Mouse (Mus musculus) splenic B cell, adult 2 months (primary cell): ENCODE measurements around the gene Lrrc34.

ENCODE experiments used
- DNase-seq: peaks from one replicate; pipeline ENCODE4 v3.0.0-alpha.2; 2011; ENCODE audit warnings: low read depth, low spot score
- H3K27me3 ChIP-seq: 2 replicates; pipeline ENCODE4 v1.6.1; 2012; ENCODE audit warnings: mild to moderate bottlenecking, low read length, moderate library complexity, mixed read lengths; ENCODE audit not compliant: control insufficient read depth, poor library complexity, insufficient read depth, severe bottlenecking
- H3K36me3 ChIP-seq: 2 replicates; pipeline ENCODE4 v1.6.1; 2012; ENCODE audit warnings: mild to moderate bottlenecking, low read length, moderate library complexity, mixed read lengths; ENCODE audit not compliant: control insufficient read depth, poor library complexity, insufficient read depth, severe bottlenecking

The Lrrc34 gene

DNA sequence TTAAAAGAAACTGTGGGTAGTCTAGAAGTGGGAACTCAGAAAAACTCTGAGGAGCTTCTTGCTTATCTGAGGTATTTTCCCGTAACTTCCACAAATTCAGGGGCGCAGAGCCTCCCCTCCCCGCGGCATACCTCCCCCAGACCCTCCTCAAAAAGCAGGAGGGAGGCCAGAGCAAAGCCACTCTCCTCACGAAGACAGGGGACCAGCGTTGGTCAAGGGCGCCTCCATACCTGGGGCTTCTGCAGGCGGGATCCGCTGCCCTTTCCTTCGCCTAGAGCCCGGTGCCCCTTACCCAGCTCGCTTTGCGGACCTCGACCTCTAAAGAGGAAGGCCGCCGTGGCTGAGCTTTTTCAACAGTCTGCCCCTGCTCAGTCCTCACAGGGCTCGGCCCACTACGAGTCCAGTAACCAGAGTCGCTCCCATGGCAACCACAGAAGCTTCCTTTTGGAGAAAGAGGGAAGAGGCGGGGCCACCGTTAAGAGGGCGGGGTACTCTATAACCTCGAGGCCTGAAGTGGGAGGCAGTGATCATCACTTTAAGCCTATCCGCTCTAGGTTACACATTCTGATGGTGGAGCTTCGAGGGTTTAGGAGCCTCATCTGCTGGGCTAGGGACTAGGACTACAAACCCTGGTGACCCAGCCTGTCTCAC lies at the start of gene Lrrc34:
Gene Lrrc34 (minus strand): TSS at position 430 of the 651 bp plus-strand sequence.
- peak; percentile 13 for DNase-seq
- Histone ChIP-seq H3K36me3 (no peaks in the 10 kb centered on the region), H3K27me3 (no peaks in the 10 kb centered on the region)

DNA sequence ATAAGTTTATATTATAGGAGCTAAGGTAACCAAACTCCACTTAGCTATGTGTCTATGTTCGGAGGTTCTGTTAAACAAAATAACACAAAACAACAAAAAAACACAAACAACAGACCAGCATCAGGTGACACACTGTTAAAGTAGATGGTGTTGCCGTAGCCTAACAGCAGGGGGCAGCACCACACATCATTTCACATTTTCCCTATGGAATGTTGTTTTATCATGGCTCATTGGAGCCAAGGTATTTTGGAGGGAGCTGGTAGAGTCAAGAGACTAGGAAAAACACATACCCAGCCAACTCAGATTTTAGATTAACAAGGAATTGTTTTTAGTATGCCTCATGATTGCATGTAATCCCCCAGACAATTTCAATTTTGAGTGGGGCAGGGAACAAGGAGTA lies 48.7 kb upstream of the Lrrc34 start:
- no peaks in the 10 kb centered on the region; the same call in 1 of the 2 replicates for H3K27me3 ChIP-seq
- DNase-seq = peak; percentile 23
- no peaks in the 10 kb centered on the region for H3K36me3 ChIP-seq

DNA sequence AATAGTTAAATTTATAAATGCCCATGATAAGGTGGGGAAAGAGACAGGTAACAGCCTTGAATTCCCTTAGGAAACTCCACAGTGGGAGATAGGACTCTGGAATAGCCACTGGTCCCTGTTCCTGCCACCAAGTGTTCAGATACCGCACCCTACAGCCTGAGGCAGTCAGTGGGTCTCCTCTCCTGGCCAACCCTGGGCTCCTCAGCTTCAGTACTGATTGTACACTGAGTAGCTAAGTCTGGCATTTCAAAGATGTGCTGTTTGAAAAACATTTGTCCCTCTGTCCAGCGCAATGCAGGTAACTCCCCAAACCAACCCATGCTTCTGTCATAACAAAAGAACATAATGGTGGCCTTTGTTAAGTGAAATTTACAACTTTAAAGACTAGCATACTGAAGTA lies 48.0 kb upstream of the Lrrc34 start:
- Histone ChIP-seq H3K27me3 (no peaks in the 10 kb centered on the region; the same call in 1 of the 2 replicates), H3K36me3 (no peaks in the 10 kb centered on the region)
- no peak for DNase-seq

DNA sequence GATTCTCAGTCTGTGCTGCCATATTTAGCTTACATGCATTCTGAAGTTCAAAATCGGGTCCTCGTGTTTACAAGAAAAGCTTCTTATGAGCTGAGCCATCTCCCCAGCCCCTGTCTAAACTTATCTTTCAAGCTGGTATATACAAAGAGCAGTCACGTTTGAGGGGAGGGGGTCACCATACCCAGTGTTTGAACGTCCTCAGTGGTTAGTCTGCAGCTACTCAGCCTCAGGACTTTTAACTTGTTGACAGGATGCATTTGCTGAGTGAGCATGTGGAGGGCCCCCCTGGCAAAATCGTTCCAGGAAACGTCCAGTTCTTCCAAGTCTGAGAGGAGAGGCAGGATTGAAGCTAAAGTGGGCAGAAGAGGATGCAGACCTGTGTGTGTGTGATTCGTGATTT lies 43.3 kb upstream of the Lrrc34 start:
- H3K27me3 ChIP-seq = no peaks in the 10 kb centered on the region; the same call in 1 of the 2 replicates
- no peak for DNase-seq
- H3K36me3 ChIP-seq = no peaks in the 10 kb centered on the region

DNA sequence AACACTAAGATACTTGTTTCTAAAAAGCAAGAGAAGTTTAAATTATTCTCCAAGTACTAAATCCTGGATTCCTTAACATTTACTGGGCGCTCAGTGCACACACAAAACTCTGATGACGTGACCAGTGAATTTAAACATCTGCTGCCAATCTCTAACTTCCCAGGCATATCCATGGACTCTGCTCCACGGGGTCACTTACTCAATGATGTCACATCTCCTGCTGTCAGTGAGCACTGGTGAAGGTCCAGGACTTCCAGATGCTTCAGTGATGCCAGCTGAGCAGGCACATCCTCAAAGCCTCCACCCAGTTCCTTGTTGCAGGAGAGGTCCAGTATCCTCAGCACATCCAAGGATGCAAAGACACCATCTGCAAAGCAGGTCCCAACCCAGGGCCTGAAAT lies 39.5 kb upstream of the Lrrc34 start:
- Histone ChIP-seq H3K27me3 (no peaks in the 10 kb centered on the region; the same call in 1 of the 2 replicates), H3K36me3 (no peaks in the 10 kb centered on the region)
- DNase-seq = no peak

DNA sequence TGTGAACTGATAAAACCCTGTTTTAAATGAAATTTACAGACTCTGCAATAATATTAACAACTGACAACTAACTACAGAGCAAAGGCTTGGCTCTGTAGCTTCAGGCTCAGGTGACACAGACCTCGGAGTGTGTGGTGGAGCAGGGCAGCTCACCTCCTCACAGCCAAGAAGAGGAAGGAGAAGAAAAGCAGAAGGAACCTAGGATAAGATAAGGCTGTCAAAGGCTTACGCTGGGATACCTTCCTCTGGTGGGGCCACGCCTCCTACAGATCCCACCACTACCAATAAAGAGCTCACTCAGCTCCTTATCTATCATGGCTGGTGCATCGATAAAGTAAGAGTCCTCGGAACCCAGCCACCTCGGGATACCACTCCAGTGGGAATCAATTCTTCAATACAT lies 35.5 kb upstream of the Lrrc34 start:
- Histone ChIP-seq H3K27me3 (no peaks in the 10 kb centered on the region; the same call in 1 of the 2 replicates), H3K36me3 (no peaks in the 10 kb centered on the region)
- no peak for DNase-seq

DNA sequence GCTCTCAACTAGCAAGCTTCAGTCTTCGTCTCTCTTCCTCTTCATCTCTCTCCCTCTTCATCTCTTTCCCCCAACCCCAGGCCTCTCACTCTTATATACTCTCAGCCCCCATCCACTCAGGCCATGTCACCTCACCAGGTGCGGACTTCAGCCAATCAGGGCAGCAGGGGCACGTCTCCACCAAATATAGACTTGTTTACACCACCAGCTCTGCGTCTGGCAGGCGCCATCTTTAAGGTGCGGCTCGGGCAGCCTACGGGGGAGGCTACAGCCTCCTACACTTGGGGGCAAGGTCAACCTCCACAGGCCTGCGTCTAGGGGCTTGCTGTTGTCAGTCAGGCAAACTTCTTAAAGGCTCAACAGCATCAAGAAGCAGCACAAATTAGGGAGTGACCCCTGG lies 10.8 kb upstream of the Lrrc34 start:
- no peaks in the 10 kb centered on the region for H3K27me3 ChIP-seq
- H3K36me3 ChIP-seq = no peaks in the 10 kb centered on the region
- no peak for DNase-seq

DNA sequence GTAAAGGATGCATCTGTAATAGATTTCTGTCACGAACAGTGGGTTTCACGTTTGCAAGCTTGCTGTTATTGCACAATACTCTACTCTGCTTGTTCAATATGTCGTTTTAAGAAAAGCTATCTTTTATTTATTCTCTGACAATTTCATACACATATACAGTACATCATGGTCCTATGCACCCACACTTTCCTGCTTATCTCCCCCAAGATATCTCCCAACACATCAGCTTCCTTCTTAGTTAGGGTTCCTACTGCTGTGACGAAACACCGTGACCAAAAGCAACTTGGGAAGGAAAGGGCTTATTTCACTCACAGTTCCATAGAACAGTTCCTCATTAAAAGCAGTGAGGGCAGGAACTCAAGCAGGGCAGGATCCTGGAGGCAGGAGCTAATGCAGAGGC lies 8.3 kb upstream of the Lrrc34 start:
- DNase-seq = no peak
- Histone ChIP-seq H3K36me3 (no peaks in the 10 kb centered on the region), H3K27me3 (no peaks in the 10 kb centered on the region)

DNA sequence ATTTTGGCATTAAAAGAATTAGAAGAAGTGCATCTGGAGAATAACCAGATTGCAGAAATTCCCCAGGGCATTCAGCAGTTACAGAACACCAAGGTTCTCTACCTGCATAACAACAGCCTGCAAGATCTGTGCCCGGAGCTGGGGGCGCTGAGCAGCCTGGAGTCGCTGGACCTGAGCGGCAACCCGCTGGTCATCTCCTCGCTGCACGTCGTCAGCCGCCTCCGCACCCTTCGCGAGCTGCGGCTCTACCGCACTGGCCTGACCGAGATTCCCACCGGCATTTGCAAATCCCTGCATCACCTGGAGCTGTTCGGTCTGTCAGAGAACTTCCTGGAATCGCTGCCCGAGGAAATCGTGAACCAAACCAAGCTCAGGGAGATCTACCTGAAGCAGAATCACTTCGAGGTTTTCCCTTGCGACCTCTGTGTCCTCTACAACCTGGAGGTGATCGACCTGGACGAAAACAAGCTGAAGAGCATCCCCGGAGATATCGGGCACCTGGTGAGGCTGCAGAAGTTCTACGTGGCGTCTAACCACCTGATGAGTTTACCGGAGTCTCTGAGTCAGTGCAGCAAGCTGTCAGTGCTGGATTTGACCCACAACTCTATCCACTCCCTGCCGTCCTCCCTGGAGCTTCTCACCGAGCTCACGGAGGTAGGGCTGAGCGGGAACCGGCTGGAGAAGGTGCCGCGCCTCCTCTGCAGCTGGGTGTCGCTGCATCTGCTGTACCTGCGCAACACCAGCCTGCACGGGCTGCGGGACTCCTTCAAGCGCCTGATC lies 2.6 kb upstream of the Lrrc34 start:
- peak; percentile 9 for DNase-seq
- Histone ChIP-seq H3K27me3 (no peaks in the 10 kb centered on the region), H3K36me3 (no peaks in the 10 kb centered on the region)

DNA sequence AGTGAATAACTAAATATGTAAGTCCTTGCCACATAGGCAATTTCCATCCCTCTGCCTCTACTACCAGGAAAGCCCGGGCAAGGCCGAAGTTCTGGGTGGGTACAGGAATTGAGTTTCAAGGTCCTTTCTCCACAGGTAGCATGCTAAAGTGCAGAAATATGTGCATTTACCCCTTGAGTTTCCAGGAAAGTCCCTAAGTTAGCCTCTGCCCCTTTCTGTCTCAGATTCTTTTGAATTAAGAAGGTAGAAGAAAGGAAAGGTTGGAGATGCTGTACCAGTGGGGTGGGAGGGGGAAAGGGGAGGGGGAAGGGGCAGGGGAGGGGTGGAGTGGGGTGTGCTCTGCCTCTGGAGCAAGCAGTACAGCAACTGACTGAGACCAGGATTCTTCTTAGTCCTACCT lies 797 bp upstream of the Lrrc34 start:
- no peak for DNase-seq
- no peaks in the 10 kb centered on the region for H3K36me3 ChIP-seq
- no peaks in the 10 kb centered on the region for H3K27me3 ChIP-seq

DNA sequence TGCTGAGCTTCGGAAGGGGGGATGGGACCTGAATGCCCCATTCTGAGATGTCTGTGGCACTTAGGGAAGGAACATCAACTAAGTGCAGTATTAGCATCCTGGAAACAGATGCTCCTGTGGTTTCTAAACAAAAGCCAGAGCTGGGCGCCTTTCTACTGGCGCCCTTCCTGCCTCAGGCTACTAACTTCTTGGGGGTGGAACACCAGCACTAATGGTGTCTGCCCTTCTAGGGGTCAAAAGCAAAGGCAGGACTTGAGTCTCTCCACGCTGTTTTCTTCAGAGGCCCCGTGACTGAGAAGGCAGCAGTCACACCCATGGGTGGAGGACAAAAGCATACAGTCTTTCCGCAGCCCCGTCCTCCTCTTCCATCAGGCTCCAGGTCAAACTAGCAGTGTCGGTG lies 908 bp downstream of the Lrrc34 start:
- H3K36me3 ChIP-seq = no peaks in the 10 kb centered on the region
- DNase-seq = no peak
- no peaks in the 10 kb centered on the region for H3K27me3 ChIP-seq

DNA sequence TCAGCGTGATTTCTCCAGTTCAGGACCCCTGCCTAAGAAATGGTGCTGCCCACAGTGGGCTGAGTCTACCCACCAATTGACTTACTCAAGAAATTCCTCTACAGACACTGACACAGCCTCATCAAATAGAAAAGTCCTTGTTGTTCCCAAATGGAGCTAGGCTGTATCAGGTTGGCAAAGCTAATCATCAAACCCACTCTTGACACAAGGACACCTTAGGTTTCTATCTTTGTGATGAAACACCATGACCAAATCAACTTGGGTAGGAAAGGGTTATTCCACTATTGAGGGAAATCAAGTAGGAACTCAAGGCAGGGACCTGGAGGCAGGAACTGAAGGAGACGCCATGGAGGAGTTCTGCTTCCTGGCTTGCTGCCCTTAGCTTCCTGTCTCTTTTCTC lies 3.5 kb downstream of the Lrrc34 start, which contains the start of gene Lrriq4:
Gene Lrriq4 (plus strand): TSS at position 301 of the 400 bp plus-strand sequence.
- Histone ChIP-seq H3K36me3 (no peaks in the 10 kb centered on the region), H3K27me3 (no peaks in the 10 kb centered on the region)
- DNase-seq = no peak

DNA sequence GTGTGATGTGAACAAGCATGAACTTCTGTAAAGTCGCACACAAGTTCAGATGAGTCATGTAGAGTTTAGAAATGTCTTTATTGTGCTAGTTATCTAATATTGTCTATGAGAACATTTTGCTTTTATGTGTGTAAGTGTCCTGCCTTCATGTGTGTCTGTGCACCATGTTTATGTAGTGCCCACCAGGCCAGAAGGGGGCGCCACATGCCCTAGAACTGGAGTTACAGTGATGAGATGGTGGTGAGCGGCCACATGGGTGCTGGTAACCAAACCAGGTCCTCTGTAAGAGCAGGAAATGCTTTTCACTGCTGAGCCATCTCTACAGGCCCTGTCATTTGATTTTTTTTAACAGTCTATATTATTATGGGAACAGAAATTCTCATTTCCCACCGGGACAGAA lies 12.0 kb downstream of the Lrrc34 start:
- no peak for DNase-seq
- no peaks in the 10 kb centered on the region for H3K27me3 ChIP-seq
- H3K36me3 ChIP-seq = no peaks in the 10 kb centered on the region

DNA sequence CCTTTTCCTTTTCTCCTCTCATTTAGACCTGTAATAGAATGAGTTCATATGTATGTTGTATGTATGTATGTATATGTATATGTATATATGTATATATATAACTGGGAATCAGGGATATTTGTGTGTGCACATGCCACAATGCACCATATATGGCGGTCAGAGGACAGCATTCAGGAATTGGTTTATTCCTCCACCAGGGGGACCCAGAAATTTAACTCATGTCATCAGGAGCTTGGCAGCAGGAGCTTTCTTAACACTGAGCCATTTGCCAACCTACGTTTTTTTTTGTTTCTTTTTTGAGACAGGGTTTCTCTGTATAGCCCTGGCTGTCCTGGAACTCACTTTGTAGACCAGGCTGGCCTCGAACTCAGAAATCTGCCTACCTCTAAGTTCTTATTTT lies 14.0 kb downstream of the Lrrc34 start:
- DNase-seq = no peak
- Histone ChIP-seq H3K36me3 (no peaks in the 10 kb centered on the region), H3K27me3 (no peaks in the 10 kb centered on the region)

DNA sequence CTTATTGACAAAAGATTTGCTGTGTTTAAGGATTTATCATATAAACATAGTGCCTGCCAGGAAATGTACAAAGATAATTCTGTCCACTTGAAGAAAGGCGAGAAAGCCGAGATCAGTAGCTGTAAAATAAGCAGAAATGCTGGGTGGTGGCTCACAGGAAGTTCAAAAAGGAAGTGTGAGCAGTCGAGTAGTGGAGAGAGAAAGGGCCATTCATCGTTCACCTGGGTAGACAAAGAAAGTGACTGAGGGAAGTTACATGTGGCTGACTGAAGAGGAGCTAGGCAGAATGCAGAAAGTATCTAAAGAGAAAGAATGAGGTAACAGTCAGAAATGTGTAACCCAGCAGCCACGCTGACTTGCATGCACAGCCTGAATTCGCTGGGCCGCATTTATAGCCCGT lies 27.5 kb downstream of the Lrrc34 start:
- peaks cover 2% of the 10 kb centered on the region for H3K36me3 ChIP-seq
- peak; percentile 75 for DNase-seq
- H3K27me3 ChIP-seq = no peaks in the 10 kb centered on the region
